In genomic region chr1:185438841-185439580, GRCm38 (mm10) we compare ENCODE assay signal across 9 mouse cellular contexts. TPM values are rescaled to one million over a fixed set of nuclear protein-coding genes. Genes with fewer than 3 reads are reported as not detected.
DNase-seq lines count a peak whose midpoint lies in the region; ATAC-seq lines count a peak whose summit lies in the region.
"Had no signal": no experiment of that assay in that cellular context is flagged by ENCODE, and none has a peak within 500 bp of the region (broad histone marks: within the 10 kb centered on the region; RNA-seq: fewer than 3 reads in every experiment).

No protein-coding gene starts in this region.

- no peak overlapping the region for H3K9ac ChIP-seq in neural tube, embryonic 15.5 days (replicated peaks)
- H3K9ac ChIP-seq: heart, embryonic 15.5 days; midbrain, embryonic 12.5 days had no signal

- no peak overlapping the region for H3K4me2 ChIP-seq in neural tube, embryonic 15.5 days
- H3K4me2 ChIP-seq: heart, embryonic 15.5 days; midbrain, embryonic 12.5 days had no signal

- peak; percentile 21 for DNase-seq in kidney, postnatal 10 days
- no peak for DNase-seq in kidney, adult 11 months
- peak; percentile 78 to 83 for DNase-seq in cerebellum, adult 18-20 months
- DNase-seq in frontal cortex, postnatal 36 days (ENCODE audit: low spot score in 2 of 2) = peak; percentile 49 to 70
- no peak for DNase-seq in lung, adult 18-20 months
- no peak for DNase-seq in kidney, postnatal 14 days

- H3K36me3 ChIP-seq in neural tube, embryonic 15.5 days = no peaks in the 10 kb centered on the region
- H3K36me3 ChIP-seq: heart, embryonic 15.5 days; midbrain, embryonic 12.5 days had no signal

- no peaks in the 10 kb centered on the region for H3K9me3 ChIP-seq in neural tube, embryonic 15.5 days (replicated peaks)
- H3K9me3 ChIP-seq: heart, embryonic 15.5 days; midbrain, embryonic 12.5 days had no signal

- no peak overlapping the region for H3K4me3 ChIP-seq in neural tube, embryonic 15.5 days (replicated peaks)
- H3K4me3 ChIP-seq: heart, embryonic 15.5 days; midbrain, embryonic 12.5 days had no signal

- WGBS in neural tube, embryonic 15.5 days = 56% methylated on average over 9 of the region's 9 CpGs

- no peaks in the 10 kb centered on the region for H3K27me3 ChIP-seq in neural tube, embryonic 15.5 days (replicated peaks)
- H3K27me3 ChIP-seq: heart, embryonic 15.5 days; midbrain, embryonic 12.5 days had no signal

- H3K27ac ChIP-seq in neural tube, embryonic 15.5 days (replicated peaks) = peak overlapping the region; percentile 20; the same call in 1 of the 2 replicates
- H3K27ac ChIP-seq: heart, embryonic 15.5 days; midbrain, embryonic 12.5 days had no signal

- peak; percentile 53; the same call in 1 of the 2 replicates for ATAC-seq in neural tube, embryonic 15.5 days (ENCODE audit: low FRiP score)

- H3K4me1 ChIP-seq in neural tube, embryonic 15.5 days = peaks cover 10% of the 10 kb centered on the region

RNA-seq across cellular contexts. Expression of gene Slc30a10, which starts 15.6 kb away (rescaled TPM):
- polyA plus RNA-seq in neural tube, embryonic 15.5 days (2015; fragmentation: Nextera tagmentation; extraction: Ambion mirVana) = 5.6 and 5.8 TPM in 2 replicates

Comparison
In these comparisons a context has a peak if more than half of its experiments do, and no peak if none do; other contexts are left out.
1. DNase-seq: peak in kidney, postnatal 10 days (single experiment), cerebellum, adult 18-20 months (2 of 2) and frontal cortex, postnatal 36 days (2 of 2); none in kidney, adult 11 months (single experiment), lung, adult 18-20 months (0 of 2) and kidney, postnatal 14 days (single experiment).